Mouse (Mus musculus): ENCODE data around the gene Plekhm1.
A peak's percentile ranks its signal among the peaks of the same experiment; 100 is the strongest.

Plekhm1 gene

GRCm38 (mm10) chr11:103355251-103355650, 57.2 kb downstream of the Plekhm1 start:
- no peaks in the 10 kb centered on the region for H3K36me3 ChIP-seq (ENCODE audit: insufficient read depth, low read length)
- no peak overlapping the region for H3K4me3 ChIP-seq (replicated peaks; ENCODE audit: low read length)
- TF ChIP-seq NANOG (IDR thresholded peaks at IDR 0.05; ENCODE audit: borderline replicate concordance, low read length) (no peak), POU5F1 (IDR thresholded peaks at IDR 0.05; ENCODE audit: borderline replicate concordance, low read length) (no peak), CTCF (conservative IDR thresholded peaks at IDR 0.05; ENCODE audit: low read length) (no peak)
- peaks cover 21% of the 10 kb centered on the region for H3K9me3 ChIP-seq (ENCODE audit: low read length)
- peaks cover 42% of the 10 kb centered on the region for H3K4me1 ChIP-seq (replicated peaks; ENCODE audit: low read depth, low read length)
- H3K27me3 ChIP-seq (ENCODE audit: insufficient read depth, low read length): peaks cover 48% of the 10 kb centered on the region

GRCm38 (mm10) chr11:103354033-103354432, 58.5 kb downstream of the Plekhm1 start:
- TF ChIP-seq POU5F1 (IDR thresholded peaks at IDR 0.05; ENCODE audit: borderline replicate concordance, low read length): no peak
- TF ChIP-seq CTCF (conservative IDR thresholded peaks at IDR 0.05; ENCODE audit: low read length): no peak
- TF ChIP-seq NANOG (IDR thresholded peaks at IDR 0.05; ENCODE audit: borderline replicate concordance, low read length): no peak
- Histone ChIP-seq H3K36me3 (ENCODE audit: insufficient read depth, low read length) (no peaks in the 10 kb centered on the region), H3K27me3 (ENCODE audit: insufficient read depth, low read length) (peaks cover 38% of the 10 kb centered on the region), H3K4me3 (replicated peaks; ENCODE audit: low read length) (no peak overlapping the region), H3K4me1 (replicated peaks; ENCODE audit: low read depth, low read length) (peaks cover 33% of the 10 kb centered on the region), H3K9me3 (ENCODE audit: low read length) (peaks cover 29% of the 10 kb centered on the region)

GRCm38 (mm10) chr11:103352239-103352814, 60.2 kb downstream of the Plekhm1 start:
- no peak overlapping the region for H3K4me3 ChIP-seq (replicated peaks; ENCODE audit: low read length)
- H3K9me3 ChIP-seq (ENCODE audit: low read length): peaks cover 39% of the 10 kb centered on the region
- TF ChIP-seq POU5F1 (IDR thresholded peaks at IDR 0.05; ENCODE audit: borderline replicate concordance, low read length) (no peak), CTCF (conservative IDR thresholded peaks at IDR 0.05; ENCODE audit: low read length) (0 out of 2 replicates have a peak, but pooled peaks have one; percentile 7)
- no peaks in the 10 kb centered on the region for H3K36me3 ChIP-seq (ENCODE audit: insufficient read depth, low read length)
- H3K4me1 ChIP-seq (replicated peaks; ENCODE audit: low read depth, low read length): peaks cover 23% of the 10 kb centered on the region
- peaks cover 23% of the 10 kb centered on the region for H3K27me3 ChIP-seq (ENCODE audit: insufficient read depth, low read length)

- H3K9me3 ChIP-seq (ENCODE audit: low read length): peaks cover 54% of the 10 kb centered on the region
- H3K36me3 ChIP-seq (ENCODE audit: insufficient read depth, low read length): no peaks in the 10 kb centered on the region
- H3K4me1 ChIP-seq (replicated peaks; ENCODE audit: low read depth, low read length): peaks cover 8% of the 10 kb centered on the region
- no peak for TF ChIP-seq NANOG (IDR thresholded peaks at IDR 0.05; ENCODE audit: borderline replicate concordance, low read length)
- no peak for TF ChIP-seq CTCF (conservative IDR thresholded peaks at IDR 0.05; ENCODE audit: low read length)
- no peak for TF ChIP-seq POU5F1 (IDR thresholded peaks at IDR 0.05; ENCODE audit: borderline replicate concordance, low read length)
- no peak overlapping the region for H3K4me3 ChIP-seq (replicated peaks; ENCODE audit: low read length)
- peaks cover 10% of the 10 kb centered on the region; the same call in 1 of the 2 replicates for H3K27me3 ChIP-seq (ENCODE audit: insufficient read depth, low read length)
These were observed 61.7 kb downstream of the Plekhm1 start for GRCm38 (mm10) chr11:103350711-103351315.

GRCm38 (mm10) chr11:103349699-103350098, 62.8 kb downstream of the Plekhm1 start:
- TF ChIP-seq CTCF (conservative IDR thresholded peaks at IDR 0.05; ENCODE audit: low read length): peak; percentile 50
- TF ChIP-seq POU5F1 (IDR thresholded peaks at IDR 0.05; ENCODE audit: borderline replicate concordance, low read length): no peak
- no peak for TF ChIP-seq NANOG (IDR thresholded peaks at IDR 0.05; ENCODE audit: borderline replicate concordance, low read length)

GRCm38 (mm10) chr11:103346657-103347056, 65.8 kb downstream of the Plekhm1 start:
- Histone ChIP-seq H3K27me3 (ENCODE audit: insufficient read depth, low read length) (peaks cover 24% of the 10 kb centered on the region), H3K4me3 (replicated peaks; ENCODE audit: low read length) (no peak overlapping the region), H3K36me3 (ENCODE audit: insufficient read depth, low read length) (no peaks in the 10 kb centered on the region), H3K9me3 (ENCODE audit: low read length) (peaks cover 46% of the 10 kb centered on the region), H3K4me1 (replicated peaks; ENCODE audit: low read depth, low read length) (peaks cover 29% of the 10 kb centered on the region)
- TF ChIP-seq CTCF (conservative IDR thresholded peaks at IDR 0.05; ENCODE audit: low read length): no peak
- TF ChIP-seq NANOG (IDR thresholded peaks at IDR 0.05; ENCODE audit: borderline replicate concordance, low read length): no peak
- TF ChIP-seq POU5F1 (IDR thresholded peaks at IDR 0.05; ENCODE audit: borderline replicate concordance, low read length): no peak

More at GRCm38 (mm10) chr11:103349699-103350098, 62.8 kb downstream of the Plekhm1 start:
- Histone ChIP-seq H3K4me3 (replicated peaks; ENCODE audit: low read length) (no peak overlapping the region), H3K9me3 (ENCODE audit: low read length) (peaks cover 60% of the 10 kb centered on the region), H3K4me1 (replicated peaks; ENCODE audit: low read depth, low read length) (peaks cover 11% of the 10 kb centered on the region), H3K27me3 (ENCODE audit: insufficient read depth, low read length) (peaks cover 12% of the 10 kb centered on the region; the same call in 1 of the 2 replicates), H3K36me3 (ENCODE audit: insufficient read depth, low read length) (no peaks in the 10 kb centered on the region)

GRCm38 (mm10) chr11:103346236-103346635, 66.3 kb downstream of the Plekhm1 start:
- H3K27me3 ChIP-seq (ENCODE audit: insufficient read depth, low read length): peaks cover 24% of the 10 kb centered on the region
- no peak overlapping the region for H3K4me3 ChIP-seq (replicated peaks; ENCODE audit: low read length)
- peaks cover 33% of the 10 kb centered on the region for H3K4me1 ChIP-seq (replicated peaks; ENCODE audit: low read depth, low read length)
- H3K36me3 ChIP-seq (ENCODE audit: insufficient read depth, low read length): no peaks in the 10 kb centered on the region
- H3K9me3 ChIP-seq (ENCODE audit: low read length): peaks cover 46% of the 10 kb centered on the region
- TF ChIP-seq CTCF (conservative IDR thresholded peaks at IDR 0.05; ENCODE audit: low read length) (no peak), POU5F1 (IDR thresholded peaks at IDR 0.05; ENCODE audit: borderline replicate concordance, low read length) (no peak), NANOG (IDR thresholded peaks at IDR 0.05; ENCODE audit: borderline replicate concordance, low read length) (no peak)

GRCm38 (mm10) chr11:103345408-103346091, 66.9 kb downstream of the Plekhm1 start:
- no peak overlapping the region for H3K4me3 ChIP-seq (replicated peaks; ENCODE audit: low read length)
- H3K9me3 ChIP-seq (ENCODE audit: low read length): peaks cover 46% of the 10 kb centered on the region
- H3K36me3 ChIP-seq (ENCODE audit: insufficient read depth, low read length): no peaks in the 10 kb centered on the region
- H3K4me1 ChIP-seq (replicated peaks; ENCODE audit: low read depth, low read length): peaks cover 37% of the 10 kb centered on the region
- TF ChIP-seq POU5F1 (IDR thresholded peaks at IDR 0.05; ENCODE audit: borderline replicate concordance, low read length) (no peak), NANOG (IDR thresholded peaks at IDR 0.05; ENCODE audit: borderline replicate concordance, low read length) (no peak), CTCF (conservative IDR thresholded peaks at IDR 0.05; ENCODE audit: low read length) (no peak)
- H3K27me3 ChIP-seq (ENCODE audit: insufficient read depth, low read length): peaks cover 26% of the 10 kb centered on the region

All from E14TG2a.4 (cell line).